Mouse (Mus musculus) brain, embryonic 14.5 days (tissue): ENCODE data around the gene Tfip11. TPM values are rescaled to one million over a fixed set of nuclear protein-coding genes. Genes with fewer than 3 reads are reported as not detected.

Experiments used
- DNase-seq: peaks from one replicate; pipeline ENCODE4 v3.0.0-alpha.2; 2011; ENCODE audit warnings: low read depth
- CTCF ChIP-seq: fragments of 200-500 bp; IDR thresholded peaks from 2 replicates; pipeline ENCODE4 v1.5.1; 2012; ENCODE audit warnings: inconsistent platforms, mild to moderate bottlenecking, moderate library complexity, borderline replicate concordance; ENCODE audit not compliant: insufficient read depth, insufficient read length; ENCODE audit errors: extremely low read depth
- POLR2A ChIP-seq: fragments of 200-500 bp; IDR thresholded peaks from 2 replicates; pipeline ENCODE4 v1.6.1; 2012; ENCODE audit warnings: mild to moderate bottlenecking, inconsistent platforms, borderline replicate concordance; ENCODE audit not compliant: poor library complexity, insufficient read depth, insufficient read length, severe bottlenecking; ENCODE audit errors: extremely low read depth
- polyA plus RNA-seq: library from polyadenylated mRNA; depleted of rRNA; stranded (reverse); fragments of >200 nt; gene quantifications from 2 replicates; pipeline ENCODE4 v1.2.3, GENCODE M21; 2012

The Tfip11 gene
- polyA plus RNA-seq, 1 experiment, result 44.6 TPM

GRCm38 (mm10) chr5:112320379-112320778 lies 5.8 kb upstream of the Tfip11 start:
- DNase-seq, result no peak
- TF ChIP-seq CTCF (no peak), POLR2A (no peak)

- peak; percentile 12 for DNase-seq
- TF ChIP-seq CTCF, result no peak
- no peak for TF ChIP-seq POLR2A
These were observed 5.2 kb upstream of the Tfip11 start for GRCm38 (mm10) chr5:112320936-112321335.

GRCm38 (mm10) chr5:112321376-112321775 lies 4.8 kb upstream of the Tfip11 start:
- no peak for DNase-seq

GRCm38 (mm10) chr5:112323246-112323645 lies 2.9 kb upstream of the Tfip11 start:
- no peak for TF ChIP-seq POLR2A
- TF ChIP-seq CTCF, result no peak
- no peak for DNase-seq

More at GRCm38 (mm10) chr5:112321376-112321775, 4.8 kb upstream of the Tfip11 start:
- TF ChIP-seq POLR2A (no peak), CTCF (no peak)

- TF ChIP-seq CTCF (no peak), POLR2A (no peak)
- peak; percentile 40 for DNase-seq
These were observed 1.3 kb upstream of the Tfip11 start for GRCm38 (mm10) chr5:112324637-112325545.

GRCm38 (mm10) chr5:112326446-112327009 lies 370 bp downstream of the Tfip11 start:
- DNase-seq, result no peak
- TF ChIP-seq POLR2A (0 out of 2 replicates have a peak, but pooled peaks have one; percentile 2), CTCF (no peak)

GRCm38 (mm10) chr5:112327854-112328253 lies 1.7 kb downstream of the Tfip11 start:
- no peak for TF ChIP-seq POLR2A
- no peak for TF ChIP-seq CTCF
- DNase-seq, result no peak

- DNase-seq, result no peak
- TF ChIP-seq POLR2A (no peak), CTCF (no peak)
These were observed 3.8 kb downstream of the Tfip11 start for GRCm38 (mm10) chr5:112329805-112330564.

- peak; percentile 77 for TF ChIP-seq CTCF
- no peak for TF ChIP-seq POLR2A
- DNase-seq, result peak; percentile 45
These were observed 9.3 kb downstream of the Tfip11 start for GRCm38 (mm10) chr5:112335473-112335872.

GRCm38 (mm10) chr5:112337004-112337403 lies 10.8 kb downstream of the Tfip11 start:
- TF ChIP-seq POLR2A (no peak), CTCF (no peak)

GRCm38 (mm10) chr5:112339215-112339614 lies 13.1 kb downstream of the Tfip11 start:
- DNase-seq, result peak; percentile 28
- TF ChIP-seq POLR2A (no peak), CTCF (peak; percentile 19; the same call in 1 of the 2 replicates)

More at GRCm38 (mm10) chr5:112337004-112337403, 10.8 kb downstream of the Tfip11 start:
- DNase-seq, result no peak
